Mouse (Mus musculus) stomach, embryonic 15.5 days (tissue): ENCODE results near the gene Cela2a. TPM values are rescaled to one million over a fixed set of nuclear protein-coding genes. Genes with fewer than 3 reads are reported as not detected.

ENCODE experiments used
- ATAC-seq: fragments of 200-750 bp; cut with Nextera tagmentation; 2 replicates; pipeline ENCODE4 v1.8.0; 2017; ENCODE audit warnings: low read depth, moderate number of reproducible peaks, moderate TSS enrichment; ENCODE audit not compliant: insufficient read depth, low FRiP score
- H3K27ac ChIP-seq: fragments of 300-500 bp; sonication (generic); 2 replicates; pipeline ENCODE4 v1.5.1; 2015; ENCODE audit warnings: mild to moderate bottlenecking, inconsistent platforms
- H3K27me3 ChIP-seq: fragments of 300-500 bp; sonication (generic); replicated peaks from 2 replicates; pipeline ENCODE4 v1.6.1; 2015; ENCODE audit warnings: inconsistent platforms
- H3K36me3 ChIP-seq: fragments of 300-500 bp; sonication (generic); 2 replicates; pipeline ENCODE4 v1.6.1; 2015; ENCODE audit warnings: inconsistent platforms
- H3K4me1 ChIP-seq: fragments of 300-500 bp; sonication (generic); 2 replicates; pipeline ENCODE4 v1.6.1; 2015; ENCODE audit warnings: inconsistent platforms
- H3K4me2 ChIP-seq: fragments of 300-500 bp; sonication (generic); 2 replicates; pipeline ENCODE4 v1.6.1; 2015; ENCODE audit warnings: mild to moderate bottlenecking, inconsistent platforms
- H3K4me3 ChIP-seq: fragments of 300-500 bp; sonication (generic); replicated peaks from 2 replicates; pipeline ENCODE4 v1.5.1; 2015; ENCODE audit warnings: inconsistent platforms
- H3K9ac ChIP-seq: fragments of 300-500 bp; sonication (generic); 2 replicates; pipeline ENCODE4 v1.6.1; 2015; ENCODE audit warnings: inconsistent platforms
- H3K9me3 ChIP-seq: fragments of 300-500 bp; sonication (generic); 2 replicates; pipeline ENCODE4 v1.6.1; 2016; ENCODE audit warnings: inconsistent platforms
- WGBS: fragments of 180-500 bp; shearing (Covaris S2); methylation state at CpG from one replicate; pipeline ENCODE4 v1.1.7; 2015; 5-methylcytosine and 5-hydroxymethylcytosine counted together
- polyA plus RNA-seq: library from polyadenylated mRNA; unstranded; fragments of >200 nt; fragmentation: Nextera tagmentation; extraction: Ambion mirVana; gene quantifications from 2 replicates; pipeline ENCODE4 v1.2.1, GENCODE M21; 2015

Cela2a gene
- polyA plus RNA-seq, 1 experiment from 2014 or later = 519 TPM

DNA sequence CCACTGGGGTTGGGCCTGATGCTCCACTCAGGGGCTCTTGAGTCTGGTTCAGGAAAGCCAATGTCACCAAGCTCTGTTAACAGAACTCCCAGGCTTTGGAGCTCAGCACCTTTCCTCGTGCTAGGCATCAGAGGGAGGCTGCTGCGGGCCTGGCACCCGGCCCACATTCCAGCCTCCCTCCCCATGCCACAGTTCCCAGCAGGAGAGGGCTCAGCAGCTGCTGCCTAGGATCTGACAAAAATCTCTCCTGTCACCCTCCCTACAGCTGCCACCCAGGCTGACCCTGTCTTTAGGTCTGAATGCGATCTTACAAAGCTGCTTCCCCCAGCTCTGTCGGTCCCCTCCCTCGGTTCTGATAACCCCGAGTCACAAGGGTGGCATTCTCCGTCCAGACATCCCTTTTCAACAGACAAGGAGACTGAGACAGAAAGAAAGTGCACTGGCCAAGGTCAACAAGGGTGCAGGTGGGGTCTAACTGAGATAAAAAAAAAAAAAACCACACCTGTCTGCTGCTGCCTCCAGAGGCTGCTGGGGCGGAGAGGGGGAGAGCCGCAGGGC, 41.1 kb upstream of the Cela2a start:
- WGBS = 34% methylated on average over 10 of the region's 10 CpGs
- Histone ChIP-seq H3K36me3 (peaks cover 4% of the 10 kb centered on the region), H3K27me3 (no peaks in the 10 kb centered on the region), H3K9ac (no peak overlapping the region), H3K9me3 (no peaks in the 10 kb centered on the region), H3K4me2 (peak overlapping the region; percentile 29), H3K27ac (peak overlapping the region; percentile 74), H3K4me1 (peaks cover 67% of the 10 kb centered on the region), H3K4me3 (no peak overlapping the region)
- ATAC-seq = peak; percentile 44; the same call in 1 of the 2 replicates

DNA sequence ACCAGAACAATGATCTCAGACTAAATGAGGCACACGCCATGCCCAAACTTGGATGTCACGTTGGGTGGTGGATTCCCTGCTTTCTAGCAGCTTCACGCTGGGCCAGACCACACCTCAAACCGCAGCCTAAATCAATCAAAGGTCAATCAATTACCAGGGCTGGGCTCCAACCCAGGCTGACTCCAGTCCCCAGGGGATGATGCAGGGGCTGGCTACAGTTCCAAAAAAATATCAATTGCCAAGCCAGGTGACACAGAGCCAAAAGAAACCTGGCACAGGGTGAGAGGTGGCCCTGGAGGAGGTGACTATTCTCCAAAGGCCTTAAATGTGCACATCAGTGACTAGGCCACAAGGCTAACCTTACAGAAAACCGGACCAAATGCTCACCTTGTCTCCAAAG, 39.6 kb upstream of the Cela2a start:
- Histone ChIP-seq H3K4me2 (no peak overlapping the region), H3K4me3 (no peak overlapping the region), H3K9ac (no peak overlapping the region), H3K4me1 (peaks cover 61% of the 10 kb centered on the region), H3K36me3 (peaks cover 11% of the 10 kb centered on the region), H3K27me3 (no peaks in the 10 kb centered on the region), H3K27ac (no peak overlapping the region), H3K9me3 (no peaks in the 10 kb centered on the region)
- ATAC-seq = no peak
- 87% methylated on average over 5 of the region's 5 CpGs for WGBS

DNA sequence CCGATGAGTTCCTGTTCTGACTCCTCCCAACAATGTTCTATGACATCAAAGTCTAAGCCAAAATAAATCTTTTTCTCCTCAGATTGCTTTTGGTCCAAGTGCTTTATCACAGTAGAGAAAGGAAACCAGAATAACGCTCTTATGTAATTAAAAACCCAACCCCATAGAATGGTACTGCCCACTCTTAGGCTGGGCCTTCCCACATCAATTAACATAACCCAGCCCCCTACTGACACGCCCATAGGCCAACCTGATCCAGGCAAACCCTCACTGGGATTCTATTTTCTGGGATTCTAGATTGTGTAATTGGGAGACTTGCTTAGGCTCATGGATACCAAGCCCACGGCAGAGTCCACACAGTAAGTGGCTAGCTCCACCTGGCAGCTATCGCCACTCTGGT, 39.0 kb upstream of the Cela2a start:
- Histone ChIP-seq H3K4me1 (peaks cover 63% of the 10 kb centered on the region), H3K4me2 (no peak overlapping the region), H3K9me3 (no peaks in the 10 kb centered on the region), H3K36me3 (peaks cover 14% of the 10 kb centered on the region), H3K27ac (no peak overlapping the region), H3K27me3 (no peaks in the 10 kb centered on the region), H3K9ac (no peak overlapping the region), H3K4me3 (no peak overlapping the region)
- WGBS = 88% methylated on average over 5 of the region's 5 CpGs
- no peak for ATAC-seq

DNA sequence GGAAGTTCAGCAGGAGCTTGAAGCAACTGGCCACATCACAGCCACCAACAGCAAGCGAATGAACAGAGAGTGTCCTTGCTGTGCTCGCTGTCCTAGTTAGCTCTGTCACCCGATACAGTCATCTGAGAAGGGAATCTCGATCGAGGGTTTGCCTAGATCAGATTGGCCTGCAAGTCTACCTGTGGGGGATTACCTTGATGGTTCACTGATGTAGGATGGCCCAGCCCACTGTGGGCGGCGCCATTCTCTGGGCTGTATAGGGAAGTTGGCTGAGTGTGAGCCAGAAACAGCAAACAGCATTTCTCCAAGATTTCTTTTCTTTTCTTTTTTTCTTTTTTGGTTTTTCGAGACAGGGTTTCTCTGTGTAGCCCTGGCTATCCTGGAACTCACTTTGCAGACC, 38.5 kb upstream of the Cela2a start:
- Histone ChIP-seq H3K36me3 (peaks cover 18% of the 10 kb centered on the region), H3K27me3 (no peaks in the 10 kb centered on the region), H3K4me2 (no peak overlapping the region), H3K4me3 (no peak overlapping the region), H3K9me3 (no peaks in the 10 kb centered on the region), H3K27ac (no peak overlapping the region), H3K9ac (no peak overlapping the region), H3K4me1 (peaks cover 58% of the 10 kb centered on the region)
- ATAC-seq = no peak
- WGBS = 92% methylated on average over 8 of the region's 8 CpGs

DNA sequence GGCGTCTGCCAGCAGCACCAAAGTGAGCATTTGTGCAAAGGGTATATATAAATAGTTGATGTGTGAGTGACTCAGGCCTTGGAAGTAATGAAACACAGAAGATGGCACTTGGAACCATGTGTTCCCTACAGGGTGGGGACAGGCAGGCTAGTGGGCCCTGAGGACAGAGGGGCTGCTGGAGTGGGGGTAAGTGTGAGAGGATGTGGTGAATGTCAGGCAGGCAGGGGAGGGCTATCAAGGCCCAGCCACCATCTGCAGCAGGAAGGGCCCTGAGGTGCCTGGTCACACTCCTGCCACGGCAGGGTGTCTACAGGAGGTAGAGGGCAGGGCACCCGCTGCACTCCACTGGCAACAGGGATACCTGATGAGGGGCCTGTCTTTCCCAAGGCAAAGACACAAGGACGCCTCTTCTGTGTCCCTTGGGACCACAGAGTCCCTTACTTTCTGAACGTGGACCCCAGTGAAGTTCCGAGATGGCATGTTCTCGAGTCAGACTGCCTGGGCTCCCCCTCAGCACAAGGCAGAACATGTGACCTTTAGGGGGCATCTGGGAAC, 37.8 kb upstream of the Cela2a start:
- H3K9me3 ChIP-seq = no peaks in the 10 kb centered on the region
- H3K27me3 ChIP-seq = no peaks in the 10 kb centered on the region
- H3K4me1 ChIP-seq = peaks cover 54% of the 10 kb centered on the region
- no peak overlapping the region for H3K27ac ChIP-seq
- H3K4me2 ChIP-seq = no peak overlapping the region
- no peak overlapping the region for H3K4me3 ChIP-seq
- 81% methylated on average over 7 of the region's 7 CpGs for WGBS
- no peak overlapping the region for H3K9ac ChIP-seq
- H3K36me3 ChIP-seq = peaks cover 24% of the 10 kb centered on the region
- no peak for ATAC-seq

DNA sequence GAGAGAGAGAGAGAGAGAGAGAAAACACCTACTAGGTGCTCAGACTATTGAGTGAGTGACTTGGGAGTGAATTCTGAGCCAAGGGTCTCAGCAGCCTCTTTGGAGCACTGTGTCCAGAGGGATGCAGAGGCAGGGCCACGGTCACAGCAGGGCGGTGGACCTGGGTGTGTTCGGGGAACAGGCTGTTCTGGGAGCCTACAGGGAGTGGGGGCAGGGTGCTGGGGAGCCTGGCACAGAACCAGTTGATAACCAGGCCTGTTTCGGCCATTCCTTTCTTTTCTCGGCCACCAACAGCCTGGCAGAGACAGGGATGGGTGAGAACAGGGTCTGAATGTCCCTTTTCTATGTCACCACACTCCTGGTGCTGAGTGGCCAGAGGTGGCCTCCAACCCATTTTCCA, 36.9 kb upstream of the Cela2a start:
- WGBS = 71% methylated on average over 5 of the region's 5 CpGs

DNA sequence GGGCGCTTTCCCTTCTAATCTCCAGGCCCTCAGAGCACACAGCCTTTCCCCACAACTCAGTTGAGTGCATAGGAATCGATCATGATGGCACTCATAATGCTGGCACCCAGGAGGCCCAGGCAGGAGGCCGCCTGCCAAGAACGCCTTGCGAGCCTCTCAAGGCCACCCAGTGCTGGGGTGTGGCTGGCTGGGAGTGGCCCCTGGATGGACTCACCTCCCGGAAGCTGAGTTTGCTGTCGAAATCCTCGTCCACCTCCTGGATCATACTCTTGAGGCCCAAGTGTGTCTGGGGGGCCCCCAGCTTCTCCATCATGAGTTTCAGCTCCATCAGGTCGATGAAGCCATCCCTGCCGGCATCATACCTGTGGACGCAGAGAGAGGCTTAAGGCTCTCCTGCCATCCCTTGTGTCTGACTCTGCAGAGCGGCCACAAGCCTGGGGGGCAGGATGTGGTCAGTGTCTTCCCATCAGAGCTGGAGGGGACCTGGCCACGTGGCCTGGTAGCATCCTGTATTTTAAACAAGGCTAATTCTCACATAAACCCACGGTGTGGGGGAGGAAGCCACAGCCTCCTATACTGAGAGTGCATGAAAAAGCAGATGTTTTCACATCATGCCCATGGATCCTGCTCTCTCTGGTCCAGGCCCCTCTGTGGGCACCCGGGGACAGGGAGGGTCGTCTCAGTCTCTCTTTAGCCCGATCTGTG, 35.8 kb upstream of the Cela2a start:
- ATAC-seq = no peak
- Histone ChIP-seq H3K4me2 (no peak overlapping the region), H3K27ac (no peak overlapping the region), H3K4me3 (no peak overlapping the region), H3K9ac (no peak overlapping the region), H3K9me3 (no peaks in the 10 kb centered on the region), H3K27me3 (no peaks in the 10 kb centered on the region), H3K36me3 (peaks cover 25% of the 10 kb centered on the region), H3K4me1 (peaks cover 45% of the 10 kb centered on the region)
- WGBS = 84% methylated on average over 17 of the region's 17 CpGs

More for the DNA sequence above, 36.9 kb upstream of the Cela2a start:
- H3K27me3 ChIP-seq = no peaks in the 10 kb centered on the region
- ATAC-seq = no peak
- H3K4me1 ChIP-seq = peaks cover 52% of the 10 kb centered on the region
- peaks cover 25% of the 10 kb centered on the region for H3K36me3 ChIP-seq
- H3K27ac ChIP-seq = no peak overlapping the region
- H3K4me3 ChIP-seq = no peak overlapping the region
- no peak overlapping the region for H3K4me2 ChIP-seq
- no peaks in the 10 kb centered on the region for H3K9me3 ChIP-seq
- no peak overlapping the region for H3K9ac ChIP-seq

DNA sequence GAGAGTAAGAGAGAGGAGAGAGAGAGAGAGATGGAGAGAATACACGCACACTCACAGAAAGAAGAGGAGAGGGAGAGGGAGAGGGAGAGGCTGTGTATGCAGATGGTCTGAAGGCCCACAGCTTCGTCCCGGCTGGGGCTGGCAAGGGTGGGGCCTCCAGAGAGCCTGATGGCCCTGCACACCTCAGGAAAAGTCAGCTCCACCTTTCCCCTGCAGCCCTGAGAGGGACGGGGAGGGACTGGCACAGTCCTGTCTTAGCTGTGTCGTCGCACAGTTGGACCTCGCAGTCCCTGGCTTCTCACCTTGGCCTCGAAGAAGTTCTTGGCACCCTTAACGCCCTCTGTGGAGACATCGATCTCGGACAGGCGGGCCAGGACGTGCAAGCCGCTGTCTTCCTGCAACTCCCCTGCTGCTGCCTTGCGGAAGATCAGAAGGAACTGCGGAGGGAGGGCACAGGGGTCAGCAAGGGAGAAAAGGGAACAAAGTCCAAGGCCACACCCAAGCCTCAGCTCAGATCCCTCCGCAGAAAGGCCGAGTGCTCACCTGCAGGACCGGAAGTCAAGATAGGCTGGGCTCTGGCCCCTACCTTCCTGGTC, 34.4 kb upstream of the Cela2a start:
- Histone ChIP-seq H3K27ac (peak overlapping the region; percentile 26; the same call in 1 of the 2 replicates), H3K4me1 (peaks cover 32% of the 10 kb centered on the region), H3K4me2 (no peak overlapping the region), H3K9me3 (no peaks in the 10 kb centered on the region), H3K27me3 (no peaks in the 10 kb centered on the region), H3K4me3 (no peak overlapping the region), H3K9ac (no peak overlapping the region), H3K36me3 (peaks cover 25% of the 10 kb centered on the region)
- 54% methylated on average over 19 of the region's 19 CpGs for WGBS
- ATAC-seq = peak; percentile 28; the same call in 1 of the 2 replicates

DNA sequence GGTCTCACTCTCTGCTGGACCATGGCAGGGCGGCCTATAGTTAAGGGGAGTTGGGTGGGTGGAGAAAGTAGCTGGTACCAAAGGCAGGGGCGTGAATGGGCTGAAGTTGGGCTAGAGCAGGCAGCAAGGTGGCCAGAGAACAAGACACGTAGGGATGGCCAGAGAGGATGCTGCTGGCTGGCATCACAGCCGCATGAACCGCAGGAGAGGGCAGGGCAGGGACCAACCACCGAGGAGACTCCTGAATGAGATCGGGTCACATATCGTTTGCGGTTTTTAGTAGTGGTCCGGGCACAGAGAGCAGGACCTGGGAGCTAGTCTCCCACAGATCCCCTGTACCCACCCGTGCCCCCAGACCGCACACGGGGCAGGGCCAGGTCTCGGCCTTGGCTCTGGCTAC, 33.4 kb upstream of the Cela2a start:
- 96% methylated on average over 14 of the region's 14 CpGs for WGBS
- no peak overlapping the region for H3K9ac ChIP-seq
- H3K36me3 ChIP-seq = peaks cover 22% of the 10 kb centered on the region
- H3K4me3 ChIP-seq = no peak overlapping the region
- no peak for ATAC-seq
- H3K4me1 ChIP-seq = peaks cover 30% of the 10 kb centered on the region
- H3K9me3 ChIP-seq = no peaks in the 10 kb centered on the region
- no peaks in the 10 kb centered on the region for H3K27me3 ChIP-seq
- H3K4me2 ChIP-seq = no peak overlapping the region
- no peak overlapping the region for H3K27ac ChIP-seq

DNA sequence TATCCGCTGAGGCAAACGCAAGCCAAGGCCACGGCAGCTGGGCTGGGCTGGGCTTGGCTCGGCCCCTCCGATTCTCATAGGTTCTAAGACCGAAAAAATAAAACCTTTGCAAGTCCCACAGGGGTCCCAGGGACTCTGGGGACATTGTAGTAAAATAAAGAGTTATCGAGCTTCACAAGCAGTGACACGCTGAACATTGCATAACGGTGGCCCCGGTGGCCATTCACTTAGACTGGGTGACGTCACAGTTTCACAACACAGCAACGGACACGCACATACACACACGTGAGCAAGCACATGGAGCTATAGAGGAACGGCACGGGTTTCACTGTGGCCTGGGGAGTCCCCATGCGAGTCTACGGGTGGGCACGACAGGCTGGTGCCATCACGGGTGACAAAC, 32.5 kb upstream of the Cela2a start:
- WGBS = 67% methylated on average over 20 of the region's 20 CpGs
- no peak overlapping the region for H3K4me2 ChIP-seq
- peaks cover 21% of the 10 kb centered on the region for H3K36me3 ChIP-seq

DNA sequence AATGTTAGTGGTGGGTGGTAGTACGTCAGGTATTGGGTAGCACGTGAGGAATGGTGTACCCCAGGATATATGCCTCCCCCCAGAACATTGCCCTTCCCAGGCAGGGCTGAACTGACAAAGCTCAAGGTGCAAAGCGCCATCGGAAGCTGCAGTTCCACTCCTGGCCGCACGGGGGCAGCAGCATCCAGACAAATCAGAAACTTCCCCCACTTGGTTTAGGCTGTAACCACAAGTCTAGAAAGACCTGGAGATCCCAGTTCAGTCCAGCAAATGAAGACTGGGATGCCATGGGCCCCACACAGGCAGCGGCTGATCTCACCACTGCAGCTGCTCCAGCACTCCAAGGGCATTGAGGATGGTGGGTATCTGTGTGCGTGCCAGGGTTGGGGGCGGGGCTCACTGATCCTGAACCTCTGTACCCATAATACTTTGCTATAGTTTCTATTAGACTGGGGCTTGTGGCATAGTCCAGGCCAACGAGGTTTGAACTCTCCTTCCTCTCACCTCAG, 31.5 kb upstream of the Cela2a start:
- Histone ChIP-seq H3K27me3 (no peaks in the 10 kb centered on the region), H3K36me3 (peaks cover 21% of the 10 kb centered on the region), H3K9me3 (no peaks in the 10 kb centered on the region), H3K27ac (peak overlapping the region; percentile 77), H3K4me3 (no peak overlapping the region), H3K4me1 (peaks cover 26% of the 10 kb centered on the region), H3K9ac (no peak overlapping the region), H3K4me2 (no peak overlapping the region)
- peak; percentile 51; the same call in 1 of the 2 replicates for ATAC-seq
- WGBS = 18% methylated on average over 10 of the region's 10 CpGs

More for the DNA sequence above, 32.5 kb upstream of the Cela2a start:
- no peak for ATAC-seq
- Histone ChIP-seq H3K9me3 (no peaks in the 10 kb centered on the region), H3K27me3 (no peaks in the 10 kb centered on the region), H3K4me3 (no peak overlapping the region), H3K9ac (no peak overlapping the region), H3K4me1 (peaks cover 30% of the 10 kb centered on the region), H3K27ac (peak overlapping the region; percentile 59)

DNA sequence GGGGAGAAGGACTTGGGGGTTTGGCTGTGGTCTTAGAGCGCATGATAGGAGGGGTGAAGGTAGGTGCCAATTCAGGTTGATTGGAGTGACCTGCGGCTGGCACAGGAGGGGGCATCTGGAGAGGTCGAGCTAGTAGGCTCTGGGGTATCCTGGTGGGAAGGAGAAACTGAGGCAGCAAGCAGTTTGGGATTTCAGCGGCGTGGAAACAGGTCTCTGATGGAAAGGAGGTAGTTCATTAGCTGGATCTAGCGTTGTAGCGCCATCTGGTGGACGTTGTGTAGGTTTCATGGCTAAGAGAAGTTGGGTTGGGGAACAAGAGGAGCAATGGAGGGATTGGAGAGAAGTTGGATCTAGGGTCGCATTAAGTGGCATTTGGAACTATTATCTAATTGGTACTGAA, 27.5 kb upstream of the Cela2a start:
- WGBS = 78% methylated on average over 9 of the region's 9 CpGs
- Histone ChIP-seq H3K27ac (no peak overlapping the region), H3K36me3 (no peaks in the 10 kb centered on the region), H3K4me3 (no peak overlapping the region), H3K4me2 (no peak overlapping the region), H3K27me3 (no peaks in the 10 kb centered on the region), H3K9ac (no peak overlapping the region), H3K9me3 (no peaks in the 10 kb centered on the region), H3K4me1 (peaks cover 7% of the 10 kb centered on the region)
- ATAC-seq = no peak
